Mouse (Mus musculus) intestine, postnatal 0 days (tissue): ENCODE measurements at regions not wholly inside any gene's neighbourhood (a gene's known extent, or its start where the extent isn't known, plus 50 kb on each side); places are given as distances from the start of the nearest gene placed in this dataset.

ENCODE experiments used
- ATAC-seq: fragments of 200-750 bp; cut with Nextera tagmentation; 2 replicates; pipeline ENCODE4 v1.8.0; 2017; ENCODE audit warnings: mild to moderate bottlenecking, moderate TSS enrichment, moderate library complexity
- H3K27ac ChIP-seq: fragments of 300-500 bp; sonication (generic); 2 replicates; pipeline ENCODE4 v1.5.1; 2014; ENCODE audit warnings: mild to moderate bottlenecking, low read depth, low read length, moderate library complexity
- H3K27me3 ChIP-seq: fragments of 300-500 bp; sonication (generic); replicated peaks from 2 replicates; pipeline ENCODE4 v1.6.1; 2014; ENCODE audit warnings: low read length, mixed read lengths; ENCODE audit not compliant: control insufficient read depth, insufficient read depth
- H3K36me3 ChIP-seq: fragments of 300-500 bp; sonication (generic); 2 replicates; pipeline ENCODE4 v1.6.1; 2014; ENCODE audit warnings: mild to moderate bottlenecking, moderate library complexity; ENCODE audit not compliant: control insufficient read depth, insufficient read depth
- H3K4me1 ChIP-seq: fragments of 300-500 bp; sonication (generic); replicated peaks from 2 replicates; pipeline ENCODE4 v1.6.1; 2014; ENCODE audit warnings: antibody characterized with exemption, low read length, mixed read lengths; ENCODE audit not compliant: control insufficient read depth, insufficient read depth
- H3K4me2 ChIP-seq: fragments of 300-500 bp; sonication (generic); replicated peaks from 2 replicates; pipeline ENCODE4 v1.6.1; 2014; ENCODE audit warnings: low read depth, mild to moderate bottlenecking, moderate library complexity
- H3K4me3 ChIP-seq: fragments of 300-500 bp; sonication (generic); 2 replicates; pipeline ENCODE4 v1.5.1; 2014; ENCODE audit warnings: low read depth, low read length
- H3K9ac ChIP-seq: fragments of 300-500 bp; sonication (generic); 2 replicates; pipeline ENCODE4 v1.6.1; 2014; ENCODE audit warnings: mild to moderate bottlenecking, low read depth, low read length
- H3K9me3 ChIP-seq: fragments of 300-500 bp; sonication (generic); 2 replicates; pipeline ENCODE4 v1.6.1; 2016; ENCODE audit warnings: mixed run types; ENCODE audit not compliant: control insufficient read depth
- CTCF ChIP-seq: sonication (generic); IDR thresholded peaks from 2 replicates; pipeline ENCODE4 v1.5.1; 2016; ENCODE audit warnings: low read depth, mild to moderate bottlenecking, control low read depth, antibody characterized with exemption, moderate library complexity
- WGBS: fragments of 180-500 bp; shearing (Covaris S2); extraction: QIAGEN DNeasy Blood & Tissue Kit; methylation state at CpG from one replicate; pipeline ENCODE4 v1.1.7; 2014; 5-methylcytosine and 5-hydroxymethylcytosine counted together

- Histone ChIP-seq H3K36me3 (no peaks in the 10 kb centered on the region), H3K9me3 (no peaks in the 10 kb centered on the region), H3K4me3 (no peak overlapping the region), H3K27me3 (no peaks in the 10 kb centered on the region), H3K4me1 (no peaks in the 10 kb centered on the region), H3K9ac (no peak overlapping the region), H3K4me2 (no peak overlapping the region), H3K27ac (no peak overlapping the region)
- 74% methylated on average over 7 of the region's 8 CpGs for WGBS
- ATAC-seq = no peak
- TF ChIP-seq CTCF = no peak
These were observed 222.9 kb downstream of the Enc1 start for GRCm38 (mm10) chr13:97463798-97464197.

GRCm38 (mm10) chr13:97462884-97463235 is 222.0 kb downstream of the Enc1 start:
- Histone ChIP-seq H3K4me1 (no peaks in the 10 kb centered on the region), H3K27me3 (no peaks in the 10 kb centered on the region), H3K9ac (no peak overlapping the region), H3K4me2 (no peak overlapping the region), H3K4me3 (no peak overlapping the region), H3K36me3 (no peaks in the 10 kb centered on the region), H3K27ac (no peak overlapping the region), H3K9me3 (no peaks in the 10 kb centered on the region)
- 76% methylated on average over 2 of the region's 2 CpGs for WGBS
- no peak for ATAC-seq
- TF ChIP-seq CTCF = no peak

GRCm38 (mm10) chr13:97462110-97462883 is 221.4 kb downstream of the Enc1 start:
- Histone ChIP-seq H3K27me3 (no peaks in the 10 kb centered on the region), H3K4me1 (no peaks in the 10 kb centered on the region), H3K4me2 (0 out of 2 replicates have a peak overlapping the region, but pooled peaks have one; percentile 0), H3K4me3 (no peak overlapping the region), H3K27ac (no peak overlapping the region), H3K9ac (no peak overlapping the region), H3K36me3 (no peaks in the 10 kb centered on the region), H3K9me3 (no peaks in the 10 kb centered on the region)
- 30% methylated on average over 13 of the region's 13 CpGs for WGBS
- ATAC-seq = 0 out of 2 replicates have a peak, but pooled peaks have one; percentile 8
- TF ChIP-seq CTCF = no peak

GRCm38 (mm10) chr13:97461207-97461606 is 220.3 kb downstream of the Enc1 start:
- Histone ChIP-seq H3K9me3 (no peaks in the 10 kb centered on the region), H3K4me2 (no peak overlapping the region), H3K4me1 (no peaks in the 10 kb centered on the region), H3K4me3 (no peak overlapping the region), H3K9ac (no peak overlapping the region), H3K27me3 (no peaks in the 10 kb centered on the region), H3K36me3 (no peaks in the 10 kb centered on the region), H3K27ac (no peak overlapping the region)
- no peak for TF ChIP-seq CTCF
- WGBS = 99% methylated on average over 4 of the region's 4 CpGs
- no peak for ATAC-seq

- no peak for ATAC-seq
- Histone ChIP-seq H3K9ac (no peak overlapping the region), H3K4me1 (no peaks in the 10 kb centered on the region), H3K9me3 (no peaks in the 10 kb centered on the region), H3K4me3 (no peak overlapping the region), H3K4me2 (no peak overlapping the region), H3K27ac (no peak overlapping the region), H3K27me3 (no peaks in the 10 kb centered on the region), H3K36me3 (no peaks in the 10 kb centered on the region)
- WGBS = 95% methylated on average over 7 of the region's 7 CpGs
- TF ChIP-seq CTCF = no peak
These were observed 218.2 kb downstream of the Enc1 start for GRCm38 (mm10) chr13:97459106-97459505.

- no peaks in the 10 kb centered on the region for H3K36me3 ChIP-seq
- H3K27me3 ChIP-seq = no peaks in the 10 kb centered on the region
- no peak for TF ChIP-seq CTCF
- no peaks in the 10 kb centered on the region for H3K9me3 ChIP-seq
- no peak overlapping the region for H3K4me3 ChIP-seq
- no peak overlapping the region for H3K4me2 ChIP-seq
- H3K27ac ChIP-seq = no peak overlapping the region
- H3K4me1 ChIP-seq = peaks cover 10% of the 10 kb centered on the region; the same call in 1 of the 2 replicates
- H3K9ac ChIP-seq = no peak overlapping the region
- 37% methylated on average over 6 of the region's 6 CpGs for WGBS
- ATAC-seq = no peak
These were observed 215.1 kb downstream of the Enc1 start for GRCm38 (mm10) chr13:97455961-97456360.
